In genomic region chr10:22058218-22059025, GRCm38 (mm10) we compare ENCODE assay signal across 9 mouse cellular contexts. TPM values are rescaled to one million over a fixed set of nuclear protein-coding genes. Genes with fewer than 3 reads are reported as not detected.
DNase-seq lines count a peak whose midpoint lies in the region; ATAC-seq lines count a peak whose summit lies in the region.
"Had no signal": no experiment of that assay in that cellular context is flagged by ENCODE, and none has a peak within 500 bp of the region (broad histone marks: within the 10 kb centered on the region; RNA-seq: fewer than 3 reads in every experiment).

No protein-coding gene starts in this region.

- no peaks in the 10 kb centered on the region for H3K36me3 ChIP-seq in forebrain, embryonic 11.5 days (ENCODE audit: control insufficient read depth, insufficient read depth, low read length)
- H3K36me3 ChIP-seq in heart, embryonic 15.5 days = no peaks in the 10 kb centered on the region
- no peaks in the 10 kb centered on the region for H3K36me3 ChIP-seq in liver, embryonic 12.5 days
- no peaks in the 10 kb centered on the region for H3K36me3 ChIP-seq in stomach, embryonic 16.5 days (ENCODE audit: control insufficient read depth, insufficient read depth, low read length)
- H3K36me3 ChIP-seq: G1E had no signal

- H3K4me2 ChIP-seq in forebrain, embryonic 11.5 days (ENCODE audit: low read depth, low read length, severe bottlenecking) = peak overlapping the region; percentile 68
- peak overlapping the region; percentile 91 for H3K4me2 ChIP-seq in heart, embryonic 15.5 days
- H3K4me2 ChIP-seq in liver, embryonic 12.5 days = peak overlapping the region; percentile 75
- peak overlapping the region; percentile 88 for H3K4me2 ChIP-seq in stomach, embryonic 16.5 days (ENCODE audit: low read depth, low read length)

- H3K4me1 ChIP-seq in forebrain, embryonic 11.5 days (replicated peaks; ENCODE audit: control insufficient read depth, insufficient read depth, low read length) = no peaks in the 10 kb centered on the region; the same call in 1 of the 2 replicates
- H3K4me1 ChIP-seq in heart, embryonic 15.5 days (replicated peaks) = peaks cover 10% of the 10 kb centered on the region
- H3K4me1 ChIP-seq in liver, embryonic 12.5 days = peaks cover 13% of the 10 kb centered on the region
- 0 out of 2 replicates have a peak, but pooled peaks cover 4% of the 10 kb centered on the region for H3K4me1 ChIP-seq in stomach, embryonic 16.5 days (ENCODE audit: control insufficient read depth, insufficient read depth, low read length)

- 8% methylated on average over 41 of the region's 41 CpGs for WGBS in forebrain, embryonic 11.5 days
- 8% methylated on average over 41 of the region's 41 CpGs for WGBS in heart, embryonic 15.5 days
- 10% methylated on average over 41 of the region's 41 CpGs for WGBS in liver, embryonic 12.5 days (ENCODE audit: insufficient replicate concordance)
- WGBS in stomach, embryonic 16.5 days = 8% methylated on average over 41 of the region's 41 CpGs

- H3K9me3 ChIP-seq in forebrain, embryonic 11.5 days (ENCODE audit: control insufficient read depth, low read length) = no peaks in the 10 kb centered on the region
- H3K9me3 ChIP-seq in heart, embryonic 15.5 days (replicated peaks) = no peaks in the 10 kb centered on the region
- H3K9me3 ChIP-seq in liver, embryonic 12.5 days (replicated peaks) = no peaks in the 10 kb centered on the region
- no peaks in the 10 kb centered on the region for H3K9me3 ChIP-seq in stomach, embryonic 16.5 days (replicated peaks; ENCODE audit: control insufficient read depth, low read length)
- H3K9me3 ChIP-seq: G1E had no signal

- peak; percentile 99 for ATAC-seq in forebrain, embryonic 11.5 days (replicated peaks; ENCODE audit: low FRiP score)
- ATAC-seq in heart, embryonic 15.5 days (replicated peaks; ENCODE audit: insufficient number of reproducible peaks, insufficient read depth, low FRiP score, low read depth) = peak; percentile 96
- ATAC-seq in liver, embryonic 12.5 days = peak; percentile 94
- ATAC-seq in stomach, embryonic 16.5 days (ENCODE audit: insufficient read depth, low FRiP score) = peak; percentile 100

- peak; percentile 87 for DNase-seq in CD4-positive helper T cell, adult 2 months (ENCODE audit: low read depth, low spot score)
- peak; percentile 60 for DNase-seq in c-Kit-positive CD71-positive TER-119-positive erythroid progenitor cells, embryonic 14.5 days (ENCODE audit: low spot score)
- DNase-seq in forebrain, embryonic 11.5 days (ENCODE audit: low spot score) = peak; percentile 97
- DNase-seq in kidney, postnatal 14 days = peak; percentile 94
- DNase-seq in natural killer cell, adult 2 months (ENCODE audit: low spot score in 2 of 2) = peak; percentile 94 to 96

- peak overlapping the region; percentile 59 for H3K9ac ChIP-seq in forebrain, embryonic 11.5 days (ENCODE audit: low read length)
- peak overlapping the region; percentile 46 for H3K9ac ChIP-seq in heart, embryonic 15.5 days
- peak overlapping the region; percentile 41; the same call in 1 of the 2 replicates for H3K9ac ChIP-seq in liver, embryonic 12.5 days
- H3K9ac ChIP-seq in stomach, embryonic 16.5 days (ENCODE audit: low read length) = peak overlapping the region; percentile 74

- peak overlapping the region; percentile 43 for H3K4me3 ChIP-seq in forebrain, embryonic 11.5 days (ENCODE audit: low read depth, low read length)
- peak overlapping the region; percentile 57 for H3K4me3 ChIP-seq in heart, embryonic 15.5 days
- H3K4me3 ChIP-seq in liver, embryonic 12.5 days = peak overlapping the region; percentile 52
- H3K4me3 ChIP-seq in stomach, embryonic 16.5 days (replicated peaks; ENCODE audit: low read length) = peak overlapping the region; percentile 56

- no peaks in the 10 kb centered on the region for H3K27me3 ChIP-seq in forebrain, embryonic 11.5 days (ENCODE audit: control insufficient read depth, insufficient read depth, low read length)
- H3K27me3 ChIP-seq in heart, embryonic 15.5 days = no peaks in the 10 kb centered on the region
- H3K27me3 ChIP-seq in liver, embryonic 12.5 days (replicated peaks) = no peaks in the 10 kb centered on the region; the same call in 1 of the 2 replicates
- no peaks in the 10 kb centered on the region for H3K27me3 ChIP-seq in stomach, embryonic 16.5 days (ENCODE audit: control insufficient read depth, insufficient read depth, low read length)

- H3K27ac ChIP-seq in forebrain, embryonic 11.5 days (ENCODE audit: low read depth, low read length) = no peak overlapping the region
- no peak overlapping the region for H3K27ac ChIP-seq in heart, embryonic 15.5 days
- no peak overlapping the region for H3K27ac ChIP-seq in liver, embryonic 12.5 days
- no peak overlapping the region for H3K27ac ChIP-seq in stomach, embryonic 16.5 days (ENCODE audit: low read length)

RNA-seq across cellular contexts. Expression of gene 4930444G20Rik, which starts 9.5 kb away (rescaled TPM):
- not detected in 2 replicates for polyA plus RNA-seq in forebrain, embryonic 11.5 days (2014; fragmentation: Nextera tagmentation; extraction: Ambion mirVana)
- not detected in 2 replicates for polyA plus RNA-seq in heart, embryonic 15.5 days (2015; fragmentation: Nextera tagmentation; extraction: Ambion mirVana)
- not detected in 2 replicates for polyA plus RNA-seq in liver, embryonic 12.5 days (2016; fragmentation: Nextera tagmentation; extraction: Ambion mirVana)
- not detected in 2 replicates for polyA plus RNA-seq in stomach, embryonic 16.5 days (2015; fragmentation: Nextera tagmentation; extraction: Ambion mirVana)
- polyA plus RNA-seq: G1E had no signal
